Mouse (Mus musculus): Measurements from ENCODE around the gene Wwox.

- no peak for TF ChIP-seq CTCF (IDR thresholded peaks at IDR 0.05; ENCODE audit: extremely low read depth, insufficient read depth, low read length)
- no peak for TF ChIP-seq POLR2A (IDR thresholded peaks at IDR 0.05; ENCODE audit: extremely low read depth, insufficient read depth, low read length)
Observed at GRCm38 (mm10) chr8:114872491-114872890, 433.0 kb downstream of the Wwox start.
